Mouse (Mus musculus): ENCODE data around the gene Sowahd. TPM values are rescaled to one million over a fixed set of nuclear protein-coding genes. Genes with fewer than 3 reads are reported as not detected.

Gene Sowahd
- total RNA-seq (2014; rRNA removed): not detected in 2 replicates
- polyA plus RNA-seq (2015; fragmentation: Nextera tagmentation; extraction: Ambion mirVana): 0.09 TPM in 1 of 2 replicates, not detected in the other

GRCm38 (mm10) chrX:37048066-37048889 is at the start of gene Sowahd:
Gene Sowahd, plus strand, starts transcription at chrX:37048845.
- peak within 1 kb of the TSS; percentile 61 for H3K4me2 ChIP-seq (ENCODE audit: low read depth, low read length)
- WGBS: 28% methylated on average over 38 of the region's 38 CpGs
- H3K27me3 ChIP-seq (ENCODE audit: insufficient read depth, low read length): no peaks in the 10 kb centered on the region
- no peak within 1 kb of the TSS for H3K9ac ChIP-seq (replicated peaks; ENCODE audit: low read length)
- H3K27ac ChIP-seq: no peak within 1 kb of the TSS
- no peaks in the 10 kb centered on the region for H3K4me1 ChIP-seq (ENCODE audit: insufficient read depth, low read length)
- no peaks in the 10 kb centered on the region for H3K9me3 ChIP-seq (ENCODE audit: low read length)
- TF ChIP-seq CTCF (IDR thresholded peaks at IDR 0.05; ENCODE audit: low read depth): no peak
- ATAC-seq (no peak), DNase-seq (ENCODE audit: low spot score) (no peak)
- no peaks in the 10 kb centered on the region for H3K36me3 ChIP-seq (ENCODE audit: insufficient read depth, low read length)
- peak within 1 kb of the TSS; percentile 37 for H3K4me3 ChIP-seq (ENCODE audit: low read length)

- H3K9ac ChIP-seq (replicated peaks; ENCODE audit: low read length): no peak overlapping the region
- H3K4me2 ChIP-seq (ENCODE audit: low read depth, low read length): no peak overlapping the region
- no peaks in the 10 kb centered on the region for H3K36me3 ChIP-seq (ENCODE audit: insufficient read depth, low read length)
- no peaks in the 10 kb centered on the region for H3K4me1 ChIP-seq (ENCODE audit: insufficient read depth, low read length)
- H3K4me3 ChIP-seq (ENCODE audit: low read length): no peak overlapping the region
- DNase-seq (ENCODE audit: low spot score): no peak
- TF ChIP-seq CTCF (IDR thresholded peaks at IDR 0.05; ENCODE audit: low read depth): no peak
- no peaks in the 10 kb centered on the region for H3K27me3 ChIP-seq (ENCODE audit: insufficient read depth, low read length)
- H3K27ac ChIP-seq: no peak overlapping the region
- no peaks in the 10 kb centered on the region for H3K9me3 ChIP-seq (ENCODE audit: low read length)
- WGBS: 72% methylated on average over 5 of the region's 5 CpGs
- no peak for ATAC-seq
These were observed 34.8 kb upstream of the Sowahd start for GRCm38 (mm10) chrX:37013870-37014269.

GRCm38 (mm10) chrX:37018150-37018654 is 30.4 kb upstream of the Sowahd start:
- Histone ChIP-seq H3K9ac (replicated peaks; ENCODE audit: low read length) (no peak overlapping the region), H3K9me3 (ENCODE audit: low read length) (no peaks in the 10 kb centered on the region), H3K36me3 (ENCODE audit: insufficient read depth, low read length) (no peaks in the 10 kb centered on the region), H3K4me3 (ENCODE audit: low read length) (no peak overlapping the region), H3K27me3 (ENCODE audit: insufficient read depth, low read length) (no peaks in the 10 kb centered on the region), H3K4me2 (ENCODE audit: low read depth, low read length) (no peak overlapping the region), H3K4me1 (ENCODE audit: insufficient read depth, low read length) (no peaks in the 10 kb centered on the region), H3K27ac (no peak overlapping the region)
- DNase-seq (ENCODE audit: low spot score) (no peak), ATAC-seq (no peak)
- TF ChIP-seq CTCF (IDR thresholded peaks at IDR 0.05; ENCODE audit: low read depth): no peak
- WGBS: 88% methylated on average over 9 of the region's 9 CpGs

GRCm38 (mm10) chrX:37019045-37019444 is 29.6 kb upstream of the Sowahd start:
- WGBS: 59% methylated on average over 3 of the region's 3 CpGs
- DNase-seq (ENCODE audit: low spot score): no peak

GRCm38 (mm10) chrX:37022690-37023089 is 26.0 kb upstream of the Sowahd start:
- no peaks in the 10 kb centered on the region for H3K9me3 ChIP-seq (ENCODE audit: low read length)
- TF ChIP-seq CTCF (IDR thresholded peaks at IDR 0.05; ENCODE audit: low read depth): peak; percentile 74
- no peak overlapping the region for H3K4me2 ChIP-seq (ENCODE audit: low read depth, low read length)
- peak; percentile 54 for DNase-seq (ENCODE audit: low spot score)
- 14% methylated on average over 3 of the region's 3 CpGs for WGBS
- H3K27ac ChIP-seq: no peak overlapping the region
- no peak overlapping the region for H3K9ac ChIP-seq (replicated peaks; ENCODE audit: low read length)
- no peaks in the 10 kb centered on the region for H3K27me3 ChIP-seq (ENCODE audit: insufficient read depth, low read length)
- H3K4me1 ChIP-seq (ENCODE audit: insufficient read depth, low read length): no peaks in the 10 kb centered on the region
- no peaks in the 10 kb centered on the region for H3K36me3 ChIP-seq (ENCODE audit: insufficient read depth, low read length)
- ATAC-seq: no peak
- no peak overlapping the region for H3K4me3 ChIP-seq (ENCODE audit: low read length)

More at GRCm38 (mm10) chrX:37019045-37019444, 29.6 kb upstream of the Sowahd start:
- TF ChIP-seq CTCF (IDR thresholded peaks at IDR 0.05; ENCODE audit: low read depth): 0 out of 2 replicates have a peak, but pooled peaks have one; percentile 16
- Histone ChIP-seq H3K4me2 (ENCODE audit: low read depth, low read length) (no peak overlapping the region), H3K36me3 (ENCODE audit: insufficient read depth, low read length) (no peaks in the 10 kb centered on the region), H3K9me3 (ENCODE audit: low read length) (no peaks in the 10 kb centered on the region), H3K27ac (no peak overlapping the region), H3K9ac (replicated peaks; ENCODE audit: low read length) (no peak overlapping the region), H3K4me3 (ENCODE audit: low read length) (no peak overlapping the region), H3K4me1 (ENCODE audit: insufficient read depth, low read length) (no peaks in the 10 kb centered on the region), H3K27me3 (ENCODE audit: insufficient read depth, low read length) (no peaks in the 10 kb centered on the region)
- ATAC-seq: no peak

GRCm38 (mm10) chrX:37023652-37024309 is 24.9 kb upstream of the Sowahd start:
- Histone ChIP-seq H3K9ac (replicated peaks; ENCODE audit: low read length) (no peak overlapping the region), H3K4me2 (ENCODE audit: low read depth, low read length) (no peak overlapping the region), H3K4me1 (ENCODE audit: insufficient read depth, low read length) (no peaks in the 10 kb centered on the region), H3K9me3 (ENCODE audit: low read length) (no peaks in the 10 kb centered on the region), H3K27me3 (ENCODE audit: insufficient read depth, low read length) (no peaks in the 10 kb centered on the region), H3K36me3 (ENCODE audit: insufficient read depth, low read length) (no peaks in the 10 kb centered on the region), H3K4me3 (ENCODE audit: low read length) (no peak overlapping the region), H3K27ac (no peak overlapping the region)
- peak; percentile 9 for DNase-seq (ENCODE audit: low spot score)
- TF ChIP-seq CTCF (IDR thresholded peaks at IDR 0.05; ENCODE audit: low read depth): no peak
- ATAC-seq: no peak
- WGBS: 65% methylated on average over 10 of the region's 10 CpGs

Data from hindbrain, postnatal 0 days (tissue).